Mouse (Mus musculus) midbrain, postnatal 0 days (tissue): Measurements from ENCODE around the gene Ralgps1. TPM values are rescaled to one million over a fixed set of nuclear protein-coding genes. Genes with fewer than 3 reads are reported as not detected.

Experiments
- ATAC-seq: fragments of 200-750 bp; cut with Nextera tagmentation; 2 replicates; pipeline ENCODE4 v1.8.0; 2017; ENCODE audit warnings: moderate number of reproducible peaks, mild to moderate bottlenecking, moderate TSS enrichment, moderate library complexity; ENCODE audit not compliant: low FRiP score
- DNase-seq: peaks from one replicate; pipeline ENCODE4 v3.0.0-alpha.2; 2015; ENCODE audit warnings: low spot score
- H3K27ac ChIP-seq: fragments of 300-500 bp; sonication (generic); 2 replicates; pipeline ENCODE4 v1.5.1; 2014; ENCODE audit warnings: low read depth, mild to moderate bottlenecking, low read length, mixed read lengths
- H3K27me3 ChIP-seq: fragments of 300-500 bp; sonication (generic); 2 replicates; pipeline ENCODE4 v1.6.1; 2014; ENCODE audit warnings: low read length, control low read depth, mixed read lengths; ENCODE audit not compliant: insufficient read depth
- H3K36me3 ChIP-seq: fragments of 300-500 bp; sonication (generic); 2 replicates; pipeline ENCODE4 v1.6.1; 2014; ENCODE audit warnings: low read length, control low read depth, mixed read lengths; ENCODE audit not compliant: insufficient read depth
- H3K4me1 ChIP-seq: fragments of 300-500 bp; sonication (generic); 2 replicates; pipeline ENCODE4 v1.6.1; 2014; ENCODE audit warnings: mild to moderate bottlenecking, control low read depth, antibody characterized with exemption, low read length, mixed read lengths; ENCODE audit not compliant: insufficient read depth
- H3K4me2 ChIP-seq: fragments of 300-500 bp; sonication (generic); 2 replicates; pipeline ENCODE4 v1.6.1; 2014; ENCODE audit warnings: low read depth, mild to moderate bottlenecking, low read length, mixed read lengths; ENCODE audit not compliant: poor library complexity, severe bottlenecking
- H3K4me3 ChIP-seq: fragments of 300-500 bp; sonication (generic); 2 replicates; pipeline ENCODE4 v1.5.1; 2014; ENCODE audit warnings: low read depth, mild to moderate bottlenecking, low read length, moderate library complexity
- H3K9ac ChIP-seq: fragments of 300-500 bp; sonication (generic); replicated peaks from 2 replicates; pipeline ENCODE4 v1.6.1; 2014; ENCODE audit warnings: mild to moderate bottlenecking, low read length, moderate library complexity, mixed read lengths; ENCODE audit not compliant: poor library complexity, severe bottlenecking
- H3K9me3 ChIP-seq: fragments of 300-500 bp; sonication (generic); 2 replicates; pipeline ENCODE4 v1.6.1; 2016; ENCODE audit warnings: low read length, control low read depth
- CTCF ChIP-seq: IDR thresholded peaks from 2 replicates; pipeline ENCODE4 v1.5.1; 2016; ENCODE audit warnings: antibody characterized with exemption, mild to moderate bottlenecking
- WGBS: fragments of 180-500 bp; shearing (Covaris S2); extraction: QIAGEN DNeasy Blood & Tissue Kit; methylation state at CpG from one replicate; pipeline ENCODE4 v1.1.7; 2014; 5-methylcytosine and 5-hydroxymethylcytosine counted together
- polyA plus RNA-seq: library from polyadenylated mRNA; unstranded; fragments of >200 nt; fragmentation: Nextera tagmentation; extraction: Ambion mirVana; gene quantifications from 2 replicates; pipeline ENCODE4 v1.2.1, GENCODE M21; 2015
- total RNA-seq: library from RNA; depleted of rRNA; stranded (reverse); fragments of >200 nt; gene quantifications from 2 replicates; pipeline ENCODE4 v1.2.3, GENCODE M21; 2014

Gene Ralgps1
- total and polyA plus RNA-seq, 2 experiments from 2014 or later, result 26.4 to 74.6 TPM

- H3K4me1 ChIP-seq, result no peaks in the 10 kb centered on the region
- H3K9me3 ChIP-seq, result no peaks in the 10 kb centered on the region
- H3K4me3 ChIP-seq, result no peak overlapping the region
- DNase-seq (peak; percentile 22), ATAC-seq (no peak)
- no peak for TF ChIP-seq CTCF
- no peaks in the 10 kb centered on the region for H3K27me3 ChIP-seq
- WGBS, result 75% methylated on average over 8 of the region's 8 CpGs
- no peak overlapping the region for H3K4me2 ChIP-seq
- H3K36me3 ChIP-seq, result peaks cover 7% of the 10 kb centered on the region; the same call in 1 of the 2 replicates
- H3K9ac ChIP-seq, result no peak overlapping the region
- H3K27ac ChIP-seq, result no peak overlapping the region
These were observed 110.5 kb downstream of the Ralgps1 start for GRCm38 (mm10) chr2:33260772-33261171.

GRCm38 (mm10) chr2:33256769-33257537, 114.3 kb downstream of the Ralgps1 start:
- Histone ChIP-seq H3K9ac (no peak overlapping the region), H3K4me1 (peaks cover 2% of the 10 kb centered on the region; the same call in 1 of the 2 replicates), H3K4me2 (no peak overlapping the region), H3K4me3 (no peak overlapping the region), H3K9me3 (no peaks in the 10 kb centered on the region), H3K27ac (no peak overlapping the region), H3K36me3 (peaks cover 12% of the 10 kb centered on the region; the same call in 1 of the 2 replicates), H3K27me3 (no peaks in the 10 kb centered on the region)
- 93% methylated on average over 3 of the region's 3 CpGs for WGBS
- ATAC-seq, result no peak
- no peak for DNase-seq
- no peak for TF ChIP-seq CTCF

- H3K4me2 ChIP-seq, result no peak overlapping the region
- no peak for TF ChIP-seq CTCF
- WGBS, result 84% methylated on average over 9 of the region's 9 CpGs
- no peak for DNase-seq
- H3K9ac ChIP-seq, result no peak overlapping the region
- H3K4me3 ChIP-seq, result no peak overlapping the region
- peaks cover 2% of the 10 kb centered on the region; the same call in 1 of the 2 replicates for H3K4me1 ChIP-seq
- H3K9me3 ChIP-seq, result no peaks in the 10 kb centered on the region
- H3K27ac ChIP-seq, result no peak overlapping the region
- H3K36me3 ChIP-seq, result 0 out of 2 replicates have a peak, but pooled peaks cover 6% of the 10 kb centered on the region
- ATAC-seq, result no peak
- H3K27me3 ChIP-seq, result no peaks in the 10 kb centered on the region
These were observed 116.8 kb downstream of the Ralgps1 start for GRCm38 (mm10) chr2:33254318-33254985.

GRCm38 (mm10) chr2:33253572-33254190, 117.6 kb downstream of the Ralgps1 start:
- DNase-seq, result peak; percentile 27
- Histone ChIP-seq H3K36me3 (0 out of 2 replicates have a peak, but pooled peaks cover 6% of the 10 kb centered on the region), H3K9ac (no peak overlapping the region), H3K27ac (no peak overlapping the region; the same call in 1 of the 2 replicates), H3K27me3 (no peaks in the 10 kb centered on the region), H3K4me3 (no peak overlapping the region), H3K9me3 (no peaks in the 10 kb centered on the region), H3K4me1 (peaks cover 2% of the 10 kb centered on the region; the same call in 1 of the 2 replicates), H3K4me2 (no peak overlapping the region)
- no peak for TF ChIP-seq CTCF
- 66% methylated on average over 4 of the region's 4 CpGs for WGBS
- no peak for ATAC-seq

- ATAC-seq (no peak), DNase-seq (no peak)
- H3K9ac ChIP-seq, result no peak overlapping the region
- no peak overlapping the region for H3K4me2 ChIP-seq
- no peak for TF ChIP-seq CTCF
- H3K4me1 ChIP-seq, result peaks cover 2% of the 10 kb centered on the region; the same call in 1 of the 2 replicates
- peaks cover 9% of the 10 kb centered on the region; the same call in 1 of the 2 replicates for H3K36me3 ChIP-seq
- no peaks in the 10 kb centered on the region for H3K27me3 ChIP-seq
- no peaks in the 10 kb centered on the region for H3K9me3 ChIP-seq
- H3K4me3 ChIP-seq, result no peak overlapping the region
- 90% methylated on average over 6 of the region's 6 CpGs for WGBS
- no peak overlapping the region for H3K27ac ChIP-seq
These were observed 118.5 kb downstream of the Ralgps1 start for GRCm38 (mm10) chr2:33252751-33253150.
